Mouse (Mus musculus) monocyte, adult 5-6 weeks (primary cell): ENCODE measurements around the gene Sntb2. TPM values are rescaled to one million over a fixed set of nuclear protein-coding genes. Genes with fewer than 3 reads are reported as not detected.
"Not testable (repeated sequence)": the region's sequence is repeated elsewhere in the genome, so short reads cannot be mapped to it uniquely, and the experiment has no call there.

ENCODE experiments used
- ATAC-seq: fragments of 153-309, 156-312 bp; replicated peaks from 2 replicates; pipeline ENCODE4 v1.8.0; 2017; ENCODE audit warnings: mild to moderate bottlenecking; ENCODE audit not compliant: low TSS enrichment, insufficient number of reproducible peaks, severe bottlenecking, poor library complexity, low FRiP score
- total RNA-seq: library from RNA; stranded (forward); fragments of 200-1000, 200-491, 200-594 nt; gene quantifications from 3 replicates; pipeline ENCODE4 v1.2.3, GENCODE M21; 2017

The Sntb2 gene
- total RNA-seq, 1 experiment from 2014 or later: 13.6 TPM

DNA sequence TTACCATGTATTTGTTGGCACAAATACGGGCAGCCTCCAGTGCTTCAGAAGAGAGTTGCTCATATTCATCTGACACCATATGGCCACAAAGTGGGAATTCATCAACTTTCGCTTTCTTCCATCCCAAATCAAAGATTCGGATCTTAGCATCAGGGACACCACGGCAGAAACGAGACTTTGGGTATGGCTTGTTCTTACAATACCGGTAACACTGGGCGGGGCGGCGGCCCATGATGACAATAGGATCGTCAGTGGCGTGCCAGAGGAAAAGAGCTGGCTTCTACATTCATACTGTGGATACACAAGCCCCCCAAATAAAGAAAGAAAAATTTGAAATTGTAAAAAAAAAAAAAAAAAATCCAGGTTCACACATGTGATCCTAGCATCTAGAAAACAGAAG is 7.4 kb upstream of the Sntb2 start:
- ATAC-seq: not testable (repeated sequence)

DNA sequence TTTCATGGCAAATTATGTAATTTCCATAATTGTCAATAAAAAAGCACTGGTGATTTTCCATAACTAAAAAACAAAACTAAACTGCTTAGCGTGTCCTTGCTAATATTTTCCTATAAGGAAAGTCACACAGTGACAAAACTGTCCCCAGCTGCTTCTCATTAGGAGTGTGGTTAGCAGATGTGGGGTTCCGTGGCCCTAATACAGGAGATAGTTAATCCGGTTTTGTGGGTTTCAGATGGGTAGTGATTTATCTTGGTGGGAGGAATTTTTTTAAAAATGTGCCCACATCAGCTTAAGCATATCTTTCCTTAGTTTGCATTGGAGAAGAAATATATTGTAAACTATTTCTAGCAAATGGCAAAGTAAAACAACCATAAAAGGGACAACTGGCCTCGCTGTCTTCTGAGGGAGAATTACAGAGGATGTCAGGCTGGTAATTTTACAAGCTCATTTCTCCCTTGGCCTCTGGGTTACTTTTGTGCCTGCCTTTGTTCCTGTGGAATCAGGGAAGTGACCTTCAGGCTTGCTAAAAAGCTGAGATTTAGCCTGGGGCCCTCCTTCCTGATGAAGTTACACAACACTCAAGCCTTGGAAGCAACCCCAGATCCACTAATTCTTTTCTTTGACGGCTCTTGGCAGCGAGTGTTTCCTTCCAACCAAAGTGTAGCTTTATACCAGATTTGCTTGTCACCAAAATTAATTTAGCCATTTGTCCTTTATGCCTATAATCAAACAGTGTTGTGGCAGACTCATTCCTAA is 6.2 kb upstream of the Sntb2 start:
- ATAC-seq: no peak

DNA sequence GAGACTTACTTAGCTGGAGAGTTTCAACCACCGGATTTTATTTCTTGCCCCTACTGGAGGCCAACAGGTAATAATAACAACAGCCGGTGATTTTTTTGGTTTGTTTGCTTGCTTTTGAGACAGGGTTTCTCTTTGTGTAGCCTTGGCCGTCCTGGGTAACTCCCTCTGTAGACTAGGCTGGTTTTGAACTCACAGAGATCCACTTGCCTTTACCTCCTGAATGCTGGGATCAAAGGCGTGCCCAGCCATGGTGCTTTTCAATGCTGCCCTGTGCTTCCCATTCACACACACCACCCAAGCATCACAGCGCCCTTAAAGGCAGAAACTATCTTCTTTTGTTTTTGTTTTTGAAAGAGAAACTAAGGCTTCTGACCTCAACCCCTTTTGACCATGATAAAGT is 5.6 kb upstream of the Sntb2 start:
- no peak for ATAC-seq

DNA sequence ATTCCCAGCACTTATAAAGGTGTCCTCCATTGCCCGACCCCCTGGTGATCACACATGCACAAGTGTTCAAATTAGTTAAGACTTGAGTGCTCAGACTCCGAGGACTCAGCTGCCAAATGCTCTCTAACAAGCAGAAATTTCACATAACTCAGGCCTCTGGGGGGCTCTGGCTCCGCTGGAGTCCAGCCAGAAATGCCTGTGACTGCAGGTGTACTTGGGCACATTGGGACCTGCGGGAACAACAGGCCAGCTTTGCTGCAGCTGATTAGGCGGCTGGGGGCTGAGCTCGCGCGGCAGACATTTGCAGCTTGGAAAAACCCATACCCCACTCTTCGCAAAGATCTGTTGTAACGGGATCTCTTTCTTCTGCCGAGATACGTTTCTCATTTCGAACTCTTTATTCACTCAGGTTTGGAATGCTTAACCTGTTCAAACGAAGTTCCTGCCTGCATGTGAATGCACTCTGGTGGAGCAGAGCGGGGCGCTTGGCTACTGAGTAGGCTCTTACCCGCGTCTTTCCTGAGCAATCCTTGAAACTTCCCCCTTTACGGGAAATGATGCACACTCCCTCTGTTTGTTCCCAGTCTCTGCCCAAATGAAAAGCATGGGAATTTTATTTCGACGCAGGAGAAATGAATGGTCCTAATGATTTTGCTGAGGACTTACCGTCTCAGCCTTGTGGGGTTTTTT is 3.0 kb upstream of the Sntb2 start:
- ATAC-seq: no peak

DNA sequence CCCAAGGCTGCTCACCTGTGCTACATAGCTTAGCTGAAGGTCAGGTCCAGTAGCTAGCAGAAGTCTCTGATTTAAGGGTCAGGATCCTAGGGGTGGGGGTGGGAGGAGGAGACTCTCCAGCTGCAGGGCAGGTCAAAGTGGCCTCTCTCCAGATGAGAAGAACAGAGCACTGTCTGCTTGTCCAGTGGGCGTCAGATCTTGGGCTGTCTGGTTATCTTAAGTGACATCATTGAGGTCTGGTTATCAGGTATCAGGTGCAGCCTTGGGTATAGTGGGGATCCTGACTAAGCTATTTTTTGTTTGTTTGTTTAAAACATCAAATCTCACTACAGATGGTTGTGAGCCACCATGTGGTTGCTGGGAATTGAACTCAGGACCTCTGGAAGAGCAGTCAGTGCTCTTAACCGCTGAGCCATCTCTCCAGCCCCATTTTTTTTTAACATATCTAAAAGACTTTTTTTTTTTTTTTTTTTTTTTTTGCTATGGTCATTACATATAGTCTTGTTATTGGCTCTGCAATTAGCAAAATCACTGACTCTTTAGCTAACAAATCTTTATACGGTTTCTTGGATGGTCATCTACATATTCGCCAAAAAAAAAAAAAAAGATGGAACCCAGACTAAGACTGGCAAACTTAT is 1.9 kb upstream of the Sntb2 start:
- no peak for ATAC-seq

DNA sequence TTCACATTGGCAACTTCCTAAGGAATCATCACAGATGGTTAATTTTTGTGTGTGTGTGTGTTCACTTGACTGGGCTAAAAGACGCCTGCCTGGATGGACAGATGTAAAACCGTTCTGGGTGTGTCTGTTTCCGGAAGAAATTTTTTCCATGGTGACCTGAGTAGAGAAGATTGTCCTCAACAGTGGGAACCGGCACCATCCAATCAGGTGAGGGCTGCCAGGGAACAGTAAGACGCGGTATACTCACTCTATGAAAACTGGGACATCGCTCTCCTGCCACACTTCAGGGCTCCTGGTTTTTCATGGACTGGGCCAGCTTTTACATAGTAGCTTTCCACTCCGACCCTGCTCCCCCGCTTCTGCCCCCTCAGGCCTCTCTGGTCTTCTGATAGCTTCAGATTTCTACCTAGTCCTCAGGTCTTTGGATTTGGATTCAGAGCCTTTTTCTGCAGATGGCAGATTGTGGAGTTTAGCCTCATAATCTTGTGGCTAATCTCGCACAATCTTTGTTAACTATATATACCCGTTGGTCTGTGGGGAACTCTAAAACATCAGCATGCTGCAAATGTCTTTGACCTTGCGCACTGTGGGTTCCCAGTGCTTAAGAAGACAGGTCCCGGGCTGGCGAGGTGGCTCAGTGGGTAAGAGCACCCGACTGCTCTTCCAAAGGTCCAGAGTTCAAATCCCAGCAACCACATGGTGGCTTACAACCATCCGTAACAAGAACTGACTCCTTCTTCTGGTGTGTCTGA is 1.1 kb upstream of the Sntb2 start:
- no peak for ATAC-seq

DNA sequence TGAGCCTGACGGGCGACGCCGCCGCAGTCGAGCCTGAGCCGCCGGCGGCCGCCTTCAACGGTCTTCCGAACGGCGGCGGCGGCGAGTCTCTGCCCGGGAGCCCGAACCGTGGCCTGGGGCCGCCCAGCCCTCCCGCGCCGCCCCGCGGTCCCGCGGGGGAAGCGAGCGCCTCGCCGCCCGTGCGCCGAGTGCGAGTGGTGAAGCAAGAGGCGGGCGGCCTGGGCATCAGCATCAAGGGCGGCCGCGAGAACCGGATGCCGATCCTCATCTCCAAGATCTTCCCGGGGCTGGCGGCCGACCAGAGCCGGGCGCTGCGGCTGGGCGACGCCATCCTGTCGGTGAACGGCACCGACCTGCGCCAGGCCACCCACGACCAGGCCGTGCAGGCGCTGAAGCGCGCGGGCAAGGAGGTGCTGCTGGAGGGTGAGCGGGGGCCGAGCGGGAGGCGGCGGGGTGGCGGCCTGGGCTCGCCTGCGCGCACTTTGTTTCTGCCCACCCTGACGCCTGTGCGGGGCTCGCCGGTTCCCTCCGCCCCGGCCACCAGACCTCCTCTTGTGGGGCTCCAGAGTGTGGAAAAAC is 438 bp downstream of the Sntb2 start:
- 0 out of 2 replicates have a peak, but pooled peaks have one; percentile 3 for ATAC-seq

DNA sequence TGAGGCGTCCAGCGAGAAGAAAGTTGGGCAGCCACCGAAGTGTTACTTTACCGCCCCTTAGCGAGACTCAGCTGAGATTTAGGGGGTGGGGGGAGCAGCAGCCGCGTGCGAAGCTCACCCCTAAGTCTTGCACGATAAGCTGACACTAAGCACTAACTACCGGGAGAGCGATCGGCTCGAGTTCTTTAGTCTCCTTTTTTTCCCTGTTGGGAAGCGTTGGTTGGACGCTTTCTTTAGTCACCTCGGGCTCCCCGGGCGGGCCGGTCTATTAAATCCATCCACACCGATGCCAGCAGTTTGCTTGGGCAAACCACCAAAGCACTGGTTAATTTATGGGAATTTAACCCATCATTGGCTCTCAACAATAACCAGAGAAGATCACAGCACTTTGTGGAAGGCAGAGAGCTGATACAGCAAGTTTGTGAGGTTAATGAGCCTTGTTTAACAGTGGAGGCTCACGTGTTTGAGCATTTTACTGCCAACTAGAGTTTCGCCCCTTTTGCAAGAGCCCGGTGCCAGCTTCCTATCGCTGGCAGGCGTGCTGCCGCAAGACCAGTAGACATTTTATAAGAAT is 1.0 kb downstream of the Sntb2 start:
- no peak for ATAC-seq

DNA sequence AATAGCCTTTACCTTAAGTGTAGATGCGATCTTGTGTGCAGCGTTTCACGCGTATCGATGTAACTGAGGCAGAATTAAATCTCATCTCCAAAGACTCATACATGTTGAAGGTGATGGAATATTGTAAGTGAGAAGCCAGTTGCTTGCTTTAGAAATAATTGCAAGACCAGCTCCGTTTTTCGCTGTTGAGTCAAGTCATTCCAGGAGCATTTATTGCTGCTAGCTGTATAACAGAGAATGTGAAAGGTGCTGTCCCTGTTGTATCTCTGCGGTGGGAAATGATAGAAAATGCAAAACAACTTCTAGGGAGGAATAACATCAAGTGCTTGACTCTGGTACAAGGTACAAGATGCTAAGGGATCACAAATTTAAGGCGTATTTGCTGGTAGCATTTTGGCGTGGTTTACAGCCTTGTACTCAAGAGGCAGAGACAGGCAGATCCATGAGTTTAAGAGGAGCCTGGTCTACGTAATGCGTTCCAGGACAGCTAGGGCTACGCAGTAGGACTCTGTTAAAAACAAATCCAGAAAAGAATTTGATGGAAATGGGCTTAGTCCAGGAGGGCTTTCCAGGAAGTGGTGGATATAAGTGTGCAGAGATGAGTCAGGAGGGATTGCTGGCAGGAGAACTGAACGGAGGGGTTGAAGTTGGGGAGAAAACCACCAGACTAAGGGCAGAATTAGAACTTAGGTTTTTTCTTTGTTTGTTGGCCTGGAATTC is 1.7 kb downstream of the Sntb2 start:
- ATAC-seq: no peak

DNA sequence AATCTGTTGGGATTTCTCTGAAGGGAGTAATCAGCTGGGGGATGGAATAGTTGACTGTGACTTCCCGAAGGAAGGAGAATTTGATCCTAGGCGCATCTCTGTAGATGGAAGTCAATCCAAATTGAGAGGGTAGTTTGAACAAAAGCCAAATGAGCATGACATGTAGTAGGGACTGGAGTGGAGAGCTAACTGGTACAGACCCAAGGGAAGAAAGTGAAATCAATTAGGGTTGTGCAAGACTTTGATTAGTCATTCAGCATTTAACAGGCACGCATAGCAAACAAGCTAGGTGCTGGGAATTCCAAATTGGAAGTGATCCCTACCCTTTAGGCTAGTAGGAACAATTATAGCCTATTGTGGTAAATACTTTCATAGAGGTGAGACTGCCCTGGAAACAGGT is 6.3 kb downstream of the Sntb2 start:
- ATAC-seq: no peak

DNA sequence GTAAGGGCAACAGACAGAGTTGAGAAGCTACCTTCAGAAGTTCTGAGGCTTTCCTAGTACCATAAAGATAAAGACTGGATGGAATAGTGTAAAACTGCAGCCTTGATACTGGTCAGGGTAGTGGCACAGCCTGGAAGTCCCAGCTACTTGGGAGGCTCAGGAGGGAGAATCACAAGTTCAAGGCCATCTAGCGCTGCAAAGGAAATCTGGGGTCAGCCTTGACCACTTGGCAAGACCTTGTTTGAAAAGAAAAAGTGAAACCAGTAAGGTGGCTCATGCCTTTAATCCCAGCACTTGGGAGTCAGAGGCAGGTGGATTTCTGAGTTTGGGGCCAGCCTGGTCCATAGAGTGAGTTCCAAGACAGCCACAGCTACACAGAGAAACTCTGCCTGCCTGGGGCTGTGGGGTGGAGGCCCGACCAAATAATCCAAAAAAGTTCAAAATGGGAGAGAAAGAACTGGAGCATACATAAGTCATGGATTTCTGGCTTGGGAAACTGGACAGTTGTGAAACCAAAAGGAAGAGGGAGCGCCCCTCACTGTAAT is 8.4 kb downstream of the Sntb2 start:
- no peak for ATAC-seq

DNA sequence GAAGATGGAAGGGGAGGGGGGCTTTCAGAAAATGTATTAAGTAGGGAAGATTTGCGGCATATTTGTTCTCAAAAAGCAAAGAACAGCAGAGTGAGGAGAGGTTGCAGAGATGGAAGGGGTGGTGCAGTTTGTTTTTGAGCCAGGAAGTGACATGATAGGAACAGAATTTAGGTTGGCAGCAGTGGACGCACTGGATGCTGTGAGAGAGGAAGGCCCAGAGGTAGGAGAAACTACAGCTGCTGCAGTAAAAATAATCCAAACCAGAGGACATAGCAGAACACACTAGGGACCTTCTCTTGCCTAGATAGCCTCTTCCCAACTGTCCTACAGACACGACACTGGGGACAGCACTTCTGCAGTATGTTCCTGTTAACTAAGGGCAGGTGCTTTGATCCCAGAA is 9.2 kb downstream of the Sntb2 start:
- ATAC-seq: no peak

DNA sequence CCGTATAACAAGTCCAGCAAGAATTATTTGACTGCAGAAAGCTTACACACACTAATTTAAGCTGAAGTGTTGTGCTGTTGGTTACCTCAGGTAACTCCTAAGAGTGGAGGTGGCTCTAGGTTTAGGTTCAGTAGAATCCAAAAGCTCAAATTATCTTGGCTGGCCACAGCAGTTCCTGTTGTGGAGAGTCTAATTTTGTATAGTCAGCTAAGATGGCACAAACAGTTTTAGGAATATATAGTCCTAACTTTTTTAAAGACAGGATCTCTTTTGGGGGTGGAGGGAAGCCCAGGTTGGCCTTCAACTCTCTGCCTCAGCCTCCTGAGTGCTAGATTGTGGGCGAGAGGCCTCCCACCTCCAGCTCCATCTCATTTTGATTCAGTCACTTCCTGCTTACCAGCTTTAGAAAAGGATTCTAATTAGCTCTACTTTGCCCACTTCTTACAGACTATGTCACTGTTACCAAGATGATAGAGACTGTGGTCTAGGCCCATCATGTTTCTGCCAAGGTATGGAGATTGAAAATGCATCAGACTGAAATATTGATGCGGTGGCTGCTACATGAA is 13.2 kb downstream of the Sntb2 start:
- no peak for ATAC-seq

DNA sequence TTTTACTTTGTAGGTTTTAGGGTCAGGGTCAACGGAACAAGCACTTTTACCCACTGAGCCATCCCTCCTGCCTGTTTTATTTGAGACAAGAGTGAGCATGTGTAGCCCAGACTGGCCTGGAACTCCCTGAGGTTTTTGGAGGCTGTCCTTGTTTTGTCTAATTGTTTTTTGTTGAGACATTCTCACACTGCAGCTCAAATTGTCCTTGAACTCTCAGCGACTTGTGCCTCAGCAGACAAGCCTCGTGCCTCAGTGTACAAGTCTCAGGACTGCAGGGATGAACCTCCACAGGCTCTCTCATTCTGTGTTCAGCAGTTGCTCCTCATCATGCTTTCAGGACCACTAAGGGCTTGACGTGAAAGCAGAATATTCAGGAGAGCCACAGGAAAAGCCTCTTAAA is 16.2 kb downstream of the Sntb2 start:
- ATAC-seq: no peak

DNA sequence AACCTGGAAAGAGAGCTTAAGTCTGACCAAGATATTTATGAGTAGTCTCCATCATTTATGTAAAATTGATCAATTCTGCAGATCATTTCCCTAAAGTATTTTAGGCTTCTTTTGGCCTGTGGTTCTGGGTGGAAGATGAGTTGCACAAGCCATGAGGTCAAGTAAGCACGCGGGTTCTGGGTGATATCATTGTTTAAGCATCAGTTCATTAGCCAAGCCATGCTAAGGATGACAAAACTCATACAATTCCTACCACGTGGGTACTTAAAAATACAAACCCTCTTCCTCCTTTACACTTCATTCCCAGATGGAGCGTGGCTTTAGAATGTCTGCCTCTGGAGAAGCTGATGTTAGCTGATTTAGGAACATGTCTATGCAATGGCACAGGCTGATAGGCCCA is 18.0 kb downstream of the Sntb2 start:
- ATAC-seq: peak; percentile 74

DNA sequence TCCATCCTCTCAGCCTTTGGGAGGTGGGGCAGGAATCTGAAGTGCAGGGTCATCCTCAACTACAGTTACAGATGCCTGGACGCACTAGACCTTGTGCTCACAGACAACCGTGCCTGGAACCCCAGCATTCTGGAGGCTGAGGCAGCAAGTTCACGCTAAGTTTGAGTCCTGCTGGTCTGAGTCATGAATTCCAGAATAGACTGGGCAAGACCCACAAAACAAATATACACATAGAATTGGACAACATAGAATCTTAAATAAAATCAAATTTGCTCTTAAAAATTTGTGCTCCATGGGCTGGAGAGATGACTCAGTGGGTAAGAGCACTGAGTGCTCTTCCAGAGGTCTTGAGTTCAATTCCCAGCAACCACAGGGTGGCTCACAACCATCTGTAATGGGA is 21.5 kb downstream of the Sntb2 start:
- no peak for ATAC-seq

DNA sequence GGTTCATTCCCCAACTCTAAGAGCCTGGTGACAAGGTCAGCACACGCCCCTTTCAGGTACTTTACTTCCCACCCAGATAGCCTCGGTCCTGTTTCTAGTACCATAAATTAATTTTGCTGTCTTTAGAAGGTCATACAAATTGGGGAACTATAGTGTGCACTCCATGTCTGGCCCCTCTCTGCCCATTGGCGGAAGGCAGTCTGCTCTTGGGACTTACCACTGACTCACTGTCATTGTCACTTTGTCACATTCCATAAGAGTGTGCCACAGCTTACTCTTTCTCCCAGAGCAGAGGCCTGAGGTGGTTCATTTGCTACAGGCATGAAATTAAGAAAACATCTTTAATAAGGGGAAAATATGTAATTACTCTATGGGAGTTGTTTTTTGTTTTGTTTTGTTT is 22.7 kb downstream of the Sntb2 start:
- peak; percentile 73 for ATAC-seq
